ENCODE assay signal across 8 mouse cellular contexts in genomic region chr10:120209539-120209925, GRCm38 (mm10). TPM values are rescaled to one million over a fixed set of nuclear protein-coding genes. Genes with fewer than 3 reads are reported as not detected.
DNase-seq lines count a peak whose midpoint lies in the region; ATAC-seq and TF ChIP-seq lines count a peak whose summit lies in the region.

No protein-coding gene starts in this region.

- peak overlapping the region; percentile 69 for H3K4me2 ChIP-seq in kidney, embryonic 16.5 days (replicated peaks; ENCODE audit: low read depth, low read length)
- H3K4me2 ChIP-seq in hindbrain, embryonic 12.5 days (replicated peaks): peak overlapping the region; percentile 59
- peak overlapping the region; percentile 56 for H3K4me2 ChIP-seq in midbrain, embryonic 11.5 days

- no peak for DNase-seq in kidney, adult 11 months
- peak; percentile 69 for DNase-seq in midbrain, embryonic 11.5 days (ENCODE audit: low spot score, missing footprints)
- DNase-seq in cerebellum, postnatal 25 days: no peak
- DNase-seq in layer of hippocampus, postnatal 36 days: no peak
- no peak for DNase-seq in urinary bladder, postnatal 25 days (ENCODE audit: low spot score)

- TF ChIP-seq CTCF in bone marrow, adult 2 months (IDR thresholded peaks at IDR 0.05; ENCODE audit: control insufficient read depth, insufficient read depth, low read length): no peak

- 57% methylated on average over 6 of the region's 6 CpGs for WGBS in kidney, embryonic 16.5 days
- 3% methylated on average over 6 of the region's 6 CpGs for WGBS in bone marrow, adult 2 months
- WGBS in hindbrain, embryonic 12.5 days: 71% methylated on average over 6 of the region's 6 CpGs
- 74% methylated on average over 6 of the region's 6 CpGs for WGBS in midbrain, embryonic 11.5 days

- no peak for ATAC-seq in kidney, embryonic 16.5 days (ENCODE audit: low FRiP score, low TSS enrichment)
- ATAC-seq in hindbrain, embryonic 12.5 days (ENCODE audit: low FRiP score): no peak
- ATAC-seq in midbrain, embryonic 11.5 days (ENCODE audit: low FRiP score): no peak

- peaks cover 10% of the 10 kb centered on the region for H3K4me1 ChIP-seq in kidney, embryonic 16.5 days (ENCODE audit: insufficient read depth, low read length)
- no peaks in the 10 kb centered on the region; the same call in 1 of the 2 replicates for H3K4me1 ChIP-seq in bone marrow, adult 2 months (ENCODE audit: control insufficient read depth, insufficient read depth, low read length)
- H3K4me1 ChIP-seq in hindbrain, embryonic 12.5 days: peaks cover 6% of the 10 kb centered on the region
- peaks cover 4% of the 10 kb centered on the region for H3K4me1 ChIP-seq in midbrain, embryonic 11.5 days (ENCODE audit: control insufficient read depth, insufficient read depth, low read length)

- peak overlapping the region; percentile 28; the same call in 1 of the 2 replicates for H3K27ac ChIP-seq in kidney, embryonic 16.5 days (ENCODE audit: low read length)
- H3K27ac ChIP-seq in bone marrow, adult 2 months (ENCODE audit: control insufficient read depth, insufficient read depth, low read depth, low read length, poor library complexity): no peak overlapping the region
- H3K27ac ChIP-seq in hindbrain, embryonic 12.5 days: no peak overlapping the region
- no peak overlapping the region for H3K27ac ChIP-seq in midbrain, embryonic 11.5 days (ENCODE audit: low read depth, low read length)

- no peaks in the 10 kb centered on the region for H3K27me3 ChIP-seq in kidney, embryonic 16.5 days (ENCODE audit: insufficient read depth, low read length)
- H3K27me3 ChIP-seq in hindbrain, embryonic 12.5 days: no peaks in the 10 kb centered on the region
- no peaks in the 10 kb centered on the region for H3K27me3 ChIP-seq in midbrain, embryonic 11.5 days (ENCODE audit: control insufficient read depth, insufficient read depth, low read length)

- H3K9me3 ChIP-seq in kidney, embryonic 16.5 days (ENCODE audit: low read length): peaks cover 6% of the 10 kb centered on the region; the same call in 1 of the 2 replicates
- H3K9me3 ChIP-seq in hindbrain, embryonic 12.5 days (replicated peaks): peaks cover 8% of the 10 kb centered on the region; the same call in 1 of the 2 replicates
- H3K9me3 ChIP-seq in midbrain, embryonic 11.5 days (ENCODE audit: control insufficient read depth, low read length): peaks cover 6% of the 10 kb centered on the region; the same call in 1 of the 2 replicates

- peaks cover 12% of the 10 kb centered on the region; the same call in 1 of the 2 replicates for H3K36me3 ChIP-seq in kidney, embryonic 16.5 days (ENCODE audit: insufficient read depth, low read length)
- peaks cover 5% of the 10 kb centered on the region; the same call in 1 of the 2 replicates for H3K36me3 ChIP-seq in hindbrain, embryonic 12.5 days
- no peaks in the 10 kb centered on the region for H3K36me3 ChIP-seq in midbrain, embryonic 11.5 days (ENCODE audit: control insufficient read depth, insufficient read depth, low read length)

- H3K9ac ChIP-seq in kidney, embryonic 16.5 days (replicated peaks; ENCODE audit: low read length): peak overlapping the region; percentile 83
- no peak overlapping the region for H3K9ac ChIP-seq in hindbrain, embryonic 12.5 days
- H3K9ac ChIP-seq in midbrain, embryonic 11.5 days (ENCODE audit: low read length): no peak overlapping the region; the same call in 1 of the 2 replicates

- no peak for TF ChIP-seq POLR2A in bone marrow, adult 2 months (IDR thresholded peaks at IDR 0.05; ENCODE audit: borderline replicate concordance, control insufficient read depth, low read depth, low read length)

- peak overlapping the region; percentile 91 for H3K4me3 ChIP-seq in kidney, embryonic 16.5 days (ENCODE audit: low read length)
- peak overlapping the region; percentile 63 for H3K4me3 ChIP-seq in bone marrow, adult 2 months (replicated peaks; ENCODE audit: control insufficient read depth, low read depth, low read length)
- H3K4me3 ChIP-seq in hindbrain, embryonic 12.5 days: peak overlapping the region; percentile 95; the same call in 1 of the 2 replicates
- peak overlapping the region; percentile 91; the same call in 1 of the 2 replicates for H3K4me3 ChIP-seq in midbrain, embryonic 11.5 days (ENCODE audit: low read depth, low read length)

RNA-seq across cellular contexts. Expression of gene Irak3, which starts 7.6 kb away (rescaled TPM):
- 0.95 and 1.3 TPM in 2 replicates for polyA plus RNA-seq in kidney, embryonic 16.5 days (2015; fragmentation: Nextera tagmentation; extraction: Ambion mirVana)
- polyA plus RNA-seq in bone marrow, adult 2 months (2011; ENCODE audit: insufficient read depth, insufficient read length, low replicate concordance, missing spikeins): 4.1 and 14.3 TPM in 2 replicates
- polyA plus RNA-seq in hindbrain, embryonic 12.5 days (2016; fragmentation: Nextera tagmentation; extraction: Ambion mirVana): 0.96 and 1.9 TPM in 2 replicates
- 0.72 and 1.2 TPM in 2 replicates for polyA plus RNA-seq in midbrain, embryonic 11.5 days (2014; fragmentation: Nextera tagmentation; extraction: Ambion mirVana)
- total RNA-seq in layer of hippocampus, postnatal 36 days (2021): under 1 TPM; 0.45 to 0.94 TPM

RNA-seq across cellular contexts. Expression of gene Tmbim4, which starts 8.1 kb away (rescaled TPM):
- 208 and 218 TPM in 2 replicates for polyA plus RNA-seq in kidney, embryonic 16.5 days (2015; fragmentation: Nextera tagmentation; extraction: Ambion mirVana)
- polyA plus RNA-seq in bone marrow, adult 2 months (2011; ENCODE audit: insufficient read depth, insufficient read length, low replicate concordance, missing spikeins): 64.9 and 68.2 TPM in 2 replicates
- 71.5 and 78.8 TPM in 2 replicates for polyA plus RNA-seq in hindbrain, embryonic 12.5 days (2016; fragmentation: Nextera tagmentation; extraction: Ambion mirVana)
- polyA plus RNA-seq in midbrain, embryonic 11.5 days (2014; fragmentation: Nextera tagmentation; extraction: Ambion mirVana): 83.1 and 88.4 TPM in 2 replicates
- 10 to 100 TPM; 60.9 to 62.8 TPM for total RNA-seq in layer of hippocampus, postnatal 36 days (2021)

RNA-seq across cellular contexts. Expression of gene Llph, which starts 17.3 kb away (rescaled TPM):
- 45.1 and 54.1 TPM in 2 replicates for polyA plus RNA-seq in kidney, embryonic 16.5 days (2015; fragmentation: Nextera tagmentation; extraction: Ambion mirVana)
- 15.0 and 45.4 TPM in 2 replicates for polyA plus RNA-seq in bone marrow, adult 2 months (2011; ENCODE audit: insufficient read depth, insufficient read length, low replicate concordance, missing spikeins)
- 46.9 and 48.0 TPM in 2 replicates for polyA plus RNA-seq in hindbrain, embryonic 12.5 days (2016; fragmentation: Nextera tagmentation; extraction: Ambion mirVana)
- 53.7 and 58.3 TPM in 2 replicates for polyA plus RNA-seq in midbrain, embryonic 11.5 days (2014; fragmentation: Nextera tagmentation; extraction: Ambion mirVana)
- total RNA-seq in layer of hippocampus, postnatal 36 days (2021): 10 to 100 TPM; 16.7 to 17.9 TPM
